Mouse (Mus musculus): ENCODE data around the gene Ebf1. TPM values are rescaled to one million over a fixed set of nuclear protein-coding genes. Genes with fewer than 3 reads are reported as not detected.

Gene Ebf1
- polyA plus RNA-seq, 1 experiment from 2014 or later = 8.8 TPM

DNA sequence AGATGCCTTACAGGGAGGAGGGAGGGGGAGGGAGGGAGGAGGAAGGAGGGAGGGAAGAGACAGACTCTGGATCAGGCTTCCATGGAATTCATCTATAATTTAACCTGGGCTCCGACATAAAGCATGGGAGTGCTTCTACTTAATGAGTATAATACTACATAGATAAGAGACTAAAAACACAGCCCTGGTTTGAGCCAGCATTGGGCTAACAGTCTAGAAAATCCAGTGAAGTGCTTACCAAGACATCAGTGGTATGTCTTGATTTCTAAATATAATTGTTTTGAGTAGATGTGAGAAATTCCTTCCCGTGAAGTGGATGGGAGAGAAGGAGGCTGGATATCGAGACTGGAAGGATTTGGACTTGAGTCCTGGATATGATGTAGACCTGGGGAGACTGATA, 68.0 kb downstream of the Ebf1 start:
- H3K9ac ChIP-seq (replicated peaks; ENCODE audit: low read depth) = no peak overlapping the region
- no peak for TF ChIP-seq EP300 (IDR thresholded peaks at IDR 0.05)
- no peak for TF ChIP-seq CTCF (IDR thresholded peaks at IDR 0.05)
- H3K9me3 ChIP-seq (ENCODE audit: low read length) = no peaks in the 10 kb centered on the region
- ATAC-seq (no peak), DNase-seq (ENCODE audit: low spot score) (peak; percentile 30)
- H3K36me3 ChIP-seq (ENCODE audit: insufficient read depth, low read length) = no peaks in the 10 kb centered on the region
- peak overlapping the region; percentile 43; the same call in 1 of the 2 replicates for H3K27ac ChIP-seq (ENCODE audit: low read length)
- 25% methylated on average over 3 of the region's 3 CpGs for WGBS
- H3K4me1 ChIP-seq (ENCODE audit: insufficient read depth, low read depth, low read length) = peaks cover 15% of the 10 kb centered on the region
- no peaks in the 10 kb centered on the region for H3K27me3 ChIP-seq (replicated peaks; ENCODE audit: insufficient read depth, low read length)
- H3K4me2 ChIP-seq (replicated peaks; ENCODE audit: low read depth, low read length) = peak overlapping the region; percentile 39
- no peak overlapping the region for H3K4me3 ChIP-seq (ENCODE audit: low read depth, low read length)

DNA sequence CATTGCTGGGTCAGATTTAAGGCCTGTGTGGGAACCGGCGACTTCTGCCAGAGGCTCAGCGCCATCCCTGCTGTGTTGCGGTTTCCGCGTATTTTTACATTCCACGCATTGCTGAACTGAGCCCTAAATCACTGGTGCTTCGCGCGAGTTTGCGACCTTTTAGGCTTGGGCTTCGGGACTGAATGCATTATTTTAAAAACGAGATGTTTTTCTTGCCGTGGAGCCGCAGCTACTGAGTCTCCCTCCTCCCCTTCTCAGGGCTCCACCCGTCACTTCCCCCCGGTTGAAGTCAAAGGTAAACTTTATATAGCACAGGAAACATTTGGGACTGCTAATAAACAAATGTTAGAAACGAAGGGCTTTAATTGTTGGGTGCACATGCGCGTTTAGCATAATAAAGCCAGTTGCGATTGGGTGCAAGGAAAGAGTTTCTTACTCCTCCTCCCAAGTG, 68.8 kb downstream of the Ebf1 start:
- Histone ChIP-seq H3K4me3 (ENCODE audit: low read depth, low read length) (no peak overlapping the region), H3K9ac (replicated peaks; ENCODE audit: low read depth) (no peak overlapping the region), H3K4me2 (replicated peaks; ENCODE audit: low read depth, low read length) (peak overlapping the region; percentile 25), H3K36me3 (ENCODE audit: insufficient read depth, low read length) (no peaks in the 10 kb centered on the region), H3K9me3 (ENCODE audit: low read length) (no peaks in the 10 kb centered on the region), H3K27me3 (replicated peaks; ENCODE audit: insufficient read depth, low read length) (no peaks in the 10 kb centered on the region), H3K4me1 (ENCODE audit: insufficient read depth, low read depth, low read length) (peaks cover 15% of the 10 kb centered on the region), H3K27ac (ENCODE audit: low read length) (no peak overlapping the region)
- TF ChIP-seq EP300 (IDR thresholded peaks at IDR 0.05) = peak; percentile 56
- TF ChIP-seq CTCF (IDR thresholded peaks at IDR 0.05) = no peak
- peak; percentile 30; the same call in 1 of the 2 replicates for ATAC-seq
- 17% methylated on average over 21 of the region's 21 CpGs for WGBS
- DNase-seq (ENCODE audit: low spot score) = peak; percentile 51

DNA sequence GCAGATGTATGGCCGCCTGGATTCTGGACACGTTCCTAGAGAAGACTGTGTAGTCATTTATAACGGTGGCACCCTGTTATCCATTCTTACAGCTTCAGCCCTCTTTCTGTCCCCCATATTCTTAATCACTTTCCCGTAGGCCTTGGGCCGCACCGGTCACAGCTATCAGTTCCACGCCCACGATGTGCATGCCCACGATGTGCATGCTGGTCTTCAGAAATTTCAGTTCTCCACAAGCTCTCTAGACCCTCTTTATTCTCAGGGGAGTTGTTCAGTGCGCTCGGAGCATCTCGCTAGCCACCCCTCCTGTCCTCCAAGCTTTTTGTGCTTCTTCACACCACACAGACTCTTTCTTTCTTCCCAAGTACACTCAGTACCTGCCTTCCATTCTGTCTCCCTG, 69.3 kb downstream of the Ebf1 start:
- Histone ChIP-seq H3K27ac (ENCODE audit: low read length) (no peak overlapping the region), H3K4me1 (ENCODE audit: insufficient read depth, low read depth, low read length) (peaks cover 15% of the 10 kb centered on the region), H3K4me2 (replicated peaks; ENCODE audit: low read depth, low read length) (peak overlapping the region; percentile 25; the same call in 1 of the 2 replicates), H3K36me3 (ENCODE audit: insufficient read depth, low read length) (no peaks in the 10 kb centered on the region), H3K9me3 (ENCODE audit: low read length) (no peaks in the 10 kb centered on the region), H3K4me3 (ENCODE audit: low read depth, low read length) (no peak overlapping the region), H3K9ac (replicated peaks; ENCODE audit: low read depth) (no peak overlapping the region), H3K27me3 (replicated peaks; ENCODE audit: insufficient read depth, low read length) (no peaks in the 10 kb centered on the region)
- TF ChIP-seq EP300 (IDR thresholded peaks at IDR 0.05) (no peak), CTCF (IDR thresholded peaks at IDR 0.05) (no peak)
- no peak for DNase-seq (ENCODE audit: low spot score)
- 70% methylated on average over 12 of the region's 12 CpGs for WGBS
- no peak for ATAC-seq

DNA sequence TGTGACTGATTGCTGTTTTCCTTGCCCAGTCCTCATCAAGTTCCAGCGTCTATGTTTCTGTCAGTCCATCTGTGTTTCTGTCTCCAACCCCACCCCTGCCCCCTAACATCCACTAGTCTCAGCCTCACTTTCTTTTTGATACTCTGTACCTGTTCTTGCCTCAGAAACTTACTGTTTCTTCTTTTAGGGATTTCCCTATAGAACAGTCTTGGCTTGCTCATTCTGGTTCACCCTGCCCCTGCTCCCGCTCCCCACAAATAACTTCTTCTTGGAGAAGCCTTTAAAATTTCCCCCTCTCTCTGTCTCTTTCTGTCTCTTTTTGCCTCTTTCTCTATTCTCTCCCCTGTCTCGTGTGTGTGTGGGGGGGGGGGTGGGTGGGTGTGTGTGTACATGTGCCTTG, 71.4 kb downstream of the Ebf1 start:
- Histone ChIP-seq H3K4me3 (ENCODE audit: low read depth, low read length) (no peak overlapping the region), H3K4me2 (replicated peaks; ENCODE audit: low read depth, low read length) (no peak overlapping the region), H3K9ac (replicated peaks; ENCODE audit: low read depth) (no peak overlapping the region), H3K27ac (ENCODE audit: low read length) (no peak overlapping the region), H3K36me3 (ENCODE audit: insufficient read depth, low read length) (no peaks in the 10 kb centered on the region), H3K27me3 (replicated peaks; ENCODE audit: insufficient read depth, low read length) (no peaks in the 10 kb centered on the region; the same call in 1 of the 2 replicates), H3K9me3 (ENCODE audit: low read length) (no peaks in the 10 kb centered on the region), H3K4me1 (ENCODE audit: insufficient read depth, low read depth, low read length) (peaks cover 15% of the 10 kb centered on the region)
- DNase-seq (ENCODE audit: low spot score) = no peak
- 66% methylated on average over 3 of the region's 3 CpGs for WGBS
- TF ChIP-seq CTCF (IDR thresholded peaks at IDR 0.05) (no peak), EP300 (IDR thresholded peaks at IDR 0.05) (no peak)
- no peak for ATAC-seq

DNA sequence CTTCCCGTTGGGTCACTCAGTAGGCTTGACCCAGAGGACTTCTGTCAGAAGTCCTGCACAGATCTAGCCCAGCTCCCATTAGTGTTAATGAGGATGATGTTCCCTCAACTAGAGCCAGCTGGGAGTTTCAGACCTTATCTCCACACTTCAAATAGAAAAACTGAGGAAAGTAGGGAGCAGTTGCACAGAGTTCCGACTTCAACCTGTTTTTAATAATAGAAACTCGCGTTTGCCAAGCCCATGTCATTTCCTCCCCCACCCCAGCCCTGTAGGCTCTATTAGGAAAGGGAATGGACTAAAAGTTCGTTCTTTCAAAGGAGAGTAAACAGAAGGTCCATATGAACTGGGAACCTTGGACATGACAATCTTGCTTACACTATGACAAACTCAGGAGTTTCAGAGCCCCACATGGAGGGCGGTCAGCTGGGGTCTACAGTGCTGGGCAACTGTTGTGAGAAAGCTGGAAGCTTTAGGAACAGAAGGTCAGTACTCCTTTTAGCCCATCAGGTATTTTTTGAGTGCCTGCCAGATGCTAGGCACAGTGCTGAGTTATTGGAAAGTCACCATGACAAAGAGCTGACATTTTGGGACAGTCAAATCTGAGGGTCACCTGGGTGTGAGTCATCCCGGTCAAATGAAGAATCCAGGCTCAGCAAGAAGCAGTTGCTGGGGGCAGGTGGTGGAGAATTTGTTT, 72.6 kb downstream of the Ebf1 start:
- Histone ChIP-seq H3K9me3 (ENCODE audit: low read length) (no peaks in the 10 kb centered on the region), H3K27me3 (replicated peaks; ENCODE audit: insufficient read depth, low read length) (no peaks in the 10 kb centered on the region; the same call in 1 of the 2 replicates), H3K27ac (ENCODE audit: low read length) (no peak overlapping the region), H3K4me2 (replicated peaks; ENCODE audit: low read depth, low read length) (no peak overlapping the region), H3K4me1 (ENCODE audit: insufficient read depth, low read depth, low read length) (peaks cover 14% of the 10 kb centered on the region), H3K9ac (replicated peaks; ENCODE audit: low read depth) (no peak overlapping the region), H3K4me3 (ENCODE audit: low read depth, low read length) (no peak overlapping the region), H3K36me3 (ENCODE audit: insufficient read depth, low read length) (no peaks in the 10 kb centered on the region)
- 60% methylated on average over 7 of the region's 7 CpGs for WGBS
- ATAC-seq (no peak), DNase-seq (ENCODE audit: low spot score) (no peak)
- TF ChIP-seq CTCF (IDR thresholded peaks at IDR 0.05) = no peak
- TF ChIP-seq EP300 (IDR thresholded peaks at IDR 0.05) = no peak

DNA sequence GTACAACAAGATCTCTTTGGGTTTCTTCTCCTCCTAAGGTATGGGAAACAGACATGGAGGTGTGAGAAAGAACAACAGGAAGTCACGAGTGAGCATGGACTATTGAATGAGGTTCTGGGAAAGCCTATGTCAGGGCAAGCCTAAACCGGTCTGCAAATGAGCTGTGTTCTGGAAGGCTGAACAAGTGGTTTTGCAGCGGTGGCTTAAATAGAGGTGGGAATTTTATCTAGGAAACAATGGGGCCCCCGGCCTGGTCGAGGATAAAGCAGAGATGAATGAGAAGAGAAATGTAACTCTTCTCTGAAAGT, 73.1 kb downstream of the Ebf1 start:
- Histone ChIP-seq H3K4me3 (ENCODE audit: low read depth, low read length) (no peak overlapping the region), H3K9me3 (ENCODE audit: low read length) (no peaks in the 10 kb centered on the region), H3K36me3 (ENCODE audit: insufficient read depth, low read length) (no peaks in the 10 kb centered on the region), H3K9ac (replicated peaks; ENCODE audit: low read depth) (no peak overlapping the region), H3K27me3 (replicated peaks; ENCODE audit: insufficient read depth, low read length) (no peaks in the 10 kb centered on the region; the same call in 1 of the 2 replicates), H3K4me1 (ENCODE audit: insufficient read depth, low read depth, low read length) (peaks cover 9% of the 10 kb centered on the region), H3K27ac (ENCODE audit: low read length) (no peak overlapping the region), H3K4me2 (replicated peaks; ENCODE audit: low read depth, low read length) (no peak overlapping the region)
- no peak for TF ChIP-seq EP300 (IDR thresholded peaks at IDR 0.05)
- TF ChIP-seq CTCF (IDR thresholded peaks at IDR 0.05) = no peak
- 74% methylated on average over 5 of the region's 5 CpGs for WGBS
- DNase-seq (ENCODE audit: low spot score) = no peak
- no peak for ATAC-seq
